Mouse (Mus musculus): ENCODE data around the gene Gm1123. TPM values are rescaled to one million over a fixed set of nuclear protein-coding genes. Genes with fewer than 3 reads are reported as not detected.

Gene Gm1123
- polyA plus RNA-seq, 1 experiment from 2014 or later: 45.9 TPM

DNA sequence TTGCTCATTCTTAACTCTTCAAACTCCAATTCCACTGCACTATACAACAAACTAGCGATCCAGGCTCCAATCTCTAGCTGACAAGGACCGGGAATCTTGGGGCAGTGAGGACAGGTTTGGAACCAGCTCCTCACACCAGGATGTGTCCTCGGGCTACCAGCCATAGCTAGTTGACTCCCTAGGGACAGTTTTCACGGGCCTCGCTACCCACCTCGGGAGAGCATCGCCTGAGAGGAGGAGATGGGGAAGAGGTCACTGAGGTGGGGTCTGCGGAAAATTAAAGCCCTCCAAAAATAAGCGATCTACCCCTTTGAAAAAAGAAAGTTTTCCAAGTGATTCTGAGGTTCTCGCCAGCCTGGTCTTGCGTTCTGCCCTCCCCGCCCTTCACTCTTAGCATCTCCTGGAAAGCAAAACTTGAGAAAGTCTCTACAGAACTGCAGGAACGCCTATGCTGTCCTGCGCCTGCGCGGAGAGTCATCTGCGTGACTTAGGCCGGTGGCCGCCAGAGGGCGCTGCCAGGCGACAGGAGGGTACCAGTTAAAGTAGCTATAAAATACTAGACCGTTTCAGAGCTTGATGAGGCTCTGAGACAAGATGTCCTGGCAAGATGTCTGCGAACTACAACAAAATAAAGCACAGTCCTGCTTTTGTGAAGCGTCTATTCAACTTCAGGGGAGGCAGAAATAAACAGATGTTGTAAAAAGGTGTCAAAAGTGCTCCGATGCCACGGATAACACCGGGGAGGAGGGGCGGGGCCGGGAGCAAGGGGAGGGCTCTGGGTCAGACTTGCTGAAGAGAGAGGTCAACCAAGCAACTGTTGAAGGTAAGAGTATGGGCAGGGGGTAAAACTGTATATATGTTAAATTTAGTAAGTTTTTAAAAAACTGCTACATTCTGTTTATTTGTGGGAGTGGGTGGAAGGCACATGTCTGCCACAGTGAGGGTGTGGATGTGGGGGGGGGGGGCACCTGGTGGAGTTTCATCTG, 55.8 kb downstream of the Gm1123 start:
- Histone ChIP-seq H3K4me1 (replicated peaks; ENCODE audit: control insufficient read depth, insufficient read depth, low read length) (no peaks in the 10 kb centered on the region), H3K9me3 (ENCODE audit: control insufficient read depth) (no peaks in the 10 kb centered on the region), H3K27ac (ENCODE audit: low read depth, low read length) (no peak overlapping the region), H3K36me3 (ENCODE audit: control insufficient read depth, insufficient read depth) (no peaks in the 10 kb centered on the region), H3K4me2 (replicated peaks; ENCODE audit: low read depth) (peak overlapping the region; percentile 38), H3K4me3 (ENCODE audit: low read depth, low read length) (peak overlapping the region; percentile 3; the same call in 1 of the 2 replicates), H3K9ac (ENCODE audit: low read depth, low read length) (no peak overlapping the region), H3K27me3 (replicated peaks; ENCODE audit: control insufficient read depth, insufficient read depth, low read length) (peaks cover 47% of the 10 kb centered on the region)
- TF ChIP-seq CTCF (IDR thresholded peaks at IDR 0.05; ENCODE audit: low read depth): peak; percentile 97
- ATAC-seq: peak; percentile 56
- 8% methylated on average over 29 of the region's 29 CpGs for WGBS

GRCm38 (mm10) chr9:98976520-98976919, 59.0 kb downstream of the Gm1123 start:
- no peak overlapping the region for H3K4me3 ChIP-seq (ENCODE audit: low read depth, low read length)
- no peak for ATAC-seq
- H3K27me3 ChIP-seq (replicated peaks; ENCODE audit: control insufficient read depth, insufficient read depth, low read length): peaks cover 59% of the 10 kb centered on the region

GRCm38 (mm10) chr9:98976081-98976480, 59.4 kb downstream of the Gm1123 start:
- ATAC-seq: peak; percentile 17; the same call in 1 of the 2 replicates
- no peak for TF ChIP-seq CTCF (IDR thresholded peaks at IDR 0.05; ENCODE audit: low read depth)
- no peaks in the 10 kb centered on the region for H3K9me3 ChIP-seq (ENCODE audit: control insufficient read depth)
- no peak overlapping the region for H3K27ac ChIP-seq (ENCODE audit: low read depth, low read length)
- H3K4me3 ChIP-seq (ENCODE audit: low read depth, low read length): no peak overlapping the region
- H3K4me1 ChIP-seq (replicated peaks; ENCODE audit: control insufficient read depth, insufficient read depth, low read length): no peaks in the 10 kb centered on the region
- H3K27me3 ChIP-seq (replicated peaks; ENCODE audit: control insufficient read depth, insufficient read depth, low read length): peaks cover 64% of the 10 kb centered on the region
- no peaks in the 10 kb centered on the region for H3K36me3 ChIP-seq (ENCODE audit: control insufficient read depth, insufficient read depth)
- WGBS: 79% methylated on average over 1 of the region's 1 CpGs
- H3K9ac ChIP-seq (ENCODE audit: low read depth, low read length): no peak overlapping the region
- H3K4me2 ChIP-seq (replicated peaks; ENCODE audit: low read depth): no peak overlapping the region

More at GRCm38 (mm10) chr9:98976520-98976919, 59.0 kb downstream of the Gm1123 start:
- peak; percentile 73 for TF ChIP-seq CTCF (IDR thresholded peaks at IDR 0.05; ENCODE audit: low read depth)
- H3K27ac ChIP-seq (ENCODE audit: low read depth, low read length): no peak overlapping the region
- no peak overlapping the region for H3K9ac ChIP-seq (ENCODE audit: low read depth, low read length)
- H3K4me1 ChIP-seq (replicated peaks; ENCODE audit: control insufficient read depth, insufficient read depth, low read length): no peaks in the 10 kb centered on the region
- H3K9me3 ChIP-seq (ENCODE audit: control insufficient read depth): no peaks in the 10 kb centered on the region
- 41% methylated on average over 5 of the region's 5 CpGs for WGBS
- H3K36me3 ChIP-seq (ENCODE audit: control insufficient read depth, insufficient read depth): no peaks in the 10 kb centered on the region
- H3K4me2 ChIP-seq (replicated peaks; ENCODE audit: low read depth): no peak overlapping the region

DNA sequence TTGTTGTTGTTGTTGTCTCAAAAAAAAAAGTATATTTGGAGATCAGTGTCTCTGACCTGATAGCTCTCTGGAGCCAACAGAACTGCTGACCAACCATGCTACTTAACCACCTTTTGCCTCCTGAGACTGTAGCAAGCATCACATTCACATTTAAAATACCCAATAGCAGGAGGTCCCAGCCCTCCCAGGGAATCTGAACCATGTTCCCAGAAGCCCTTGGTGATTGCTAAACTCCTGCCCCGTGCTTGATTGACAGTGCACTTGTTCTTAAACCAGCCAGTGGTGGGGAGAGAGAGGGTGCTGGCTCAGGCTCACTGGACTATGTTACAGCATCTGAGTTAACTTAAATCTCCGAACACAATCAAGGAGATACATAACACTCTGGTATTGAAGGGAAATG, 60.6 kb downstream of the Gm1123 start:
- Histone ChIP-seq H3K36me3 (ENCODE audit: control insufficient read depth, insufficient read depth) (no peaks in the 10 kb centered on the region), H3K4me3 (ENCODE audit: low read depth, low read length) (no peak overlapping the region), H3K9me3 (ENCODE audit: control insufficient read depth) (peaks cover 5% of the 10 kb centered on the region; the same call in 1 of the 2 replicates), H3K9ac (ENCODE audit: low read depth, low read length) (no peak overlapping the region), H3K4me1 (replicated peaks; ENCODE audit: control insufficient read depth, insufficient read depth, low read length) (no peaks in the 10 kb centered on the region), H3K27ac (ENCODE audit: low read depth, low read length) (no peak overlapping the region), H3K27me3 (replicated peaks; ENCODE audit: control insufficient read depth, insufficient read depth, low read length) (peaks cover 67% of the 10 kb centered on the region), H3K4me2 (replicated peaks; ENCODE audit: low read depth) (no peak overlapping the region)
- ATAC-seq: no peak
- no peak for TF ChIP-seq CTCF (IDR thresholded peaks at IDR 0.05; ENCODE audit: low read depth)
- WGBS: 36% methylated on average over 2 of the region's 2 CpGs

DNA sequence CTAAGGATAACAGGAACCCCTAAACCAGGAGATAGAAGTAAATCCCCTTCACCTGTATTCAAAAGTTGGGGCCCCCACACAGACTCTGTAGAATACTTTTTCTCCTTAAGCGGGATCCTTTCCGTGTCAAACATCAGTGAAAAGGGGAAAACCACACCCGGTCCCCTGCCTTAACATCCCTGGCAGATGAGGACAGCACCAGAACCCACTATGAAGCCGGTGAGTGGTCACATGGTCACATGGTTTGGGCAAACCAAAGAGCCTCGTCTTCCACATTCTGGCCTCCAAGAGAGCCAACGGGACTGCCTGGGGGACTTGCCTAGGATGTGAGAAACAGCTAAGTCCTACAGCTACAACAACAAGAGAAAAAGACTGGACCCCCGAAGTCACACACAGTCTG, 62.0 kb downstream of the Gm1123 start:
- no peaks in the 10 kb centered on the region for H3K4me1 ChIP-seq (replicated peaks; ENCODE audit: control insufficient read depth, insufficient read depth, low read length)
- peaks cover 66% of the 10 kb centered on the region for H3K27me3 ChIP-seq (replicated peaks; ENCODE audit: control insufficient read depth, insufficient read depth, low read length)
- peak overlapping the region; percentile 41 for H3K4me3 ChIP-seq (ENCODE audit: low read depth, low read length)
- no peaks in the 10 kb centered on the region for H3K36me3 ChIP-seq (ENCODE audit: control insufficient read depth, insufficient read depth)
- TF ChIP-seq CTCF (IDR thresholded peaks at IDR 0.05; ENCODE audit: low read depth): no peak
- no peak for ATAC-seq
- peak overlapping the region; percentile 63 for H3K4me2 ChIP-seq (replicated peaks; ENCODE audit: low read depth)
- peaks cover 5% of the 10 kb centered on the region; the same call in 1 of the 2 replicates for H3K9me3 ChIP-seq (ENCODE audit: control insufficient read depth)
- no peak overlapping the region for H3K27ac ChIP-seq (ENCODE audit: low read depth, low read length)
- no peak overlapping the region for H3K9ac ChIP-seq (ENCODE audit: low read depth, low read length)
- 5% methylated on average over 7 of the region's 7 CpGs for WGBS

GRCm38 (mm10) chr9:98973101-98973521, 62.4 kb downstream of the Gm1123 start:
- under 1% methylated on average over 40 of the region's 40 CpGs for WGBS
- Histone ChIP-seq H3K4me3 (ENCODE audit: low read depth, low read length) (peak overlapping the region; percentile 41), H3K27ac (ENCODE audit: low read depth, low read length) (no peak overlapping the region), H3K4me1 (replicated peaks; ENCODE audit: control insufficient read depth, insufficient read depth, low read length) (no peaks in the 10 kb centered on the region), H3K9ac (ENCODE audit: low read depth, low read length) (no peak overlapping the region), H3K4me2 (replicated peaks; ENCODE audit: low read depth) (peak overlapping the region; percentile 63), H3K27me3 (replicated peaks; ENCODE audit: control insufficient read depth, insufficient read depth, low read length) (peaks cover 66% of the 10 kb centered on the region), H3K9me3 (ENCODE audit: control insufficient read depth) (peaks cover 5% of the 10 kb centered on the region; the same call in 1 of the 2 replicates), H3K36me3 (ENCODE audit: control insufficient read depth, insufficient read depth) (no peaks in the 10 kb centered on the region)
- TF ChIP-seq CTCF (IDR thresholded peaks at IDR 0.05; ENCODE audit: low read depth): no peak
- no peak for ATAC-seq
